Mouse (Mus musculus): Measurements from ENCODE around the gene Snx25.

Snx25 gene

DNA sequence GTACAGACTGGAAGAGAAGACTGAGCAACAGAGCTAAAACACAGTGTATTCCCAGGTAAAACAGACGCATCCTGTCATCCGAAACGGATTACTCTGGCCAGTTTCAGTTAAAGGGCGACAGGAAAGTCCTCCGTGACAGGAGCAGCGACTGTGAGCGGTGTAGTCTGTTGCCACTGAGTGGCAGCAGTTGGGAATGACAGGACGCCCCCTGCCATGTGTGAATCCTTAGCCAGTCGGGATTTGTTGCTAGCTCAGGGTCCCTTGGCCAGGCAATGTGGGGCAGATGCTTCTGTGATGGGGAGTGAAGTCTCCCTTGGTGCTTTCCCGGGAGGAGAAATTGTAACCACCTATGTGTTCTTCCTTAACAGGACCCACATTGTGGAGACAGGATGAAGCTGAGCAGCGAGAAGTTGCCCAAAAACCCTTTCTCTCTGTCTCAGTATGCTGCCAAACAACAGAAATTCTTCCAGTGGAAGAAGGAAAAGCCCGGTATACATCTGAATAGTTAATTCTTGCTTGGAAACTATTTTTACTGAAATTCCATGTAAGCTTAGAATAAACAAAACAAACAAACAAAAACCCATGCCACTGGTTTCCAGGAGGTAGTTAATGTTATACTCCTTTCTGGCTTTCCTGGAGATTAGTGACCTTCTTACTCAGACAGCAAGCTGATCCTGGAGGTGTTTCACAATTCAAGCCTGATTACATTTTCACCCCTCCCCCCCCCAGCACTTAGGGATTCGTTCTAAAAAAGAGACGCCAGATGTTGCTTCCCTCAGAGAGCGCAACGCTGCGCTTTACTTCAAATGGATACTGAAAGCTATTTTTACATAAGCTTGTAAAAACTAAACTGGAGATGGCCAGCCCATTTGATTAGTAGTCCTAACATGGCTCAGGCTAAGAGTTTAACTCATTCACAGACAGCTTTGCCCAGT is 140.9 kb downstream of the Snx25 start:
- DNase-seq (ENCODE audit: low spot score in 2 of 2): peak in 1 of 2 experiments; percentile 16

DNA sequence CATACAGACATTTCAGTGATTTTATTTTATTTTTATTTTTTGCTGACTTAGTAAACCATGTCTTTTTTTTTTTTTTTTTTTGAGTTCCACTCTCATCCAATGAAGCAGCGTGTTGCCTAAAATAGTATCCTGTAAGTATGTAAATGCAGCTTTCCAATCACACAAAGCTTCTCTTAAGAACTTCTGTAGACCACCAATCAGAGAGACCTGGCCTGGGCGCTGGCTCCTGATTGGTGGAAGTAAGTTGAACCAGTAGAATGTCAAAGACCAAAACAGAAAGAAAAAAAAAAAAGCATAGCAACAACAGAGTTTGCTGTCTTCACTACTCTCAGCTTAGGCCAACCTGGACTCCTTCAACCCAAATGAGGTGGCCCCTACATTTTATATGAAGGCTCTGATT is 141.7 kb downstream of the Snx25 start:
- no peak for DNase-seq (ENCODE audit: low spot score in 2 of 2)

DNA sequence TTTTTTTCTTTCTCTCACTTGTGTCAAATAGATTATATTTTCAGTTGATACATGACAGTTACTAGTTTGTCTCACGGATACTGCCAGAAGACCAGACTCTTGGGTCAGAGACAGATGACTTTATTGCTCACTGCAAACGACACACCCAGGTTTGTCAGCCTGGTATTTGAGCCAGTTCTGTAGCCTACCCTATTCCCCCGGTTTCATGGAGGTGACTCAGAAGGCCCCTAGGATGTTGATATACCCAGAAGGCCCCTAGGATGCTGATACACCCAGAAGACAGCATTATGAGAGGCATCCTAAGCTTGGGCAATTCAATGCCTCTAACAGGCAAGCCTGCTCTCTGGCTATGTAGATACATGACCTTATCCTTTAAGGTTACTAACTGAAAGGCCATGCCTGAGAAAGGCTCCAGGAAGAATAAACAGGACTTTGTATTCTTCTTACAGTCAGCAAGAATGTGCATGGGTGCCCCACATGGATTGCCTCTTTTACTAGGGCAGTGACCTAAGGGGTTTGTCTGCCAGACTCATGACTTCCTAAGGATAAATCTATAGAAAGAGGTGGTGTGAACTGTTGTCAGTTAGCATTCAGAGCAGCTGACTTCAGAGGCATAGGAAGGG is 144.8 kb downstream of the Snx25 start:
- DNase-seq (ENCODE audit: low spot score in 2 of 2): no peak

DNA sequence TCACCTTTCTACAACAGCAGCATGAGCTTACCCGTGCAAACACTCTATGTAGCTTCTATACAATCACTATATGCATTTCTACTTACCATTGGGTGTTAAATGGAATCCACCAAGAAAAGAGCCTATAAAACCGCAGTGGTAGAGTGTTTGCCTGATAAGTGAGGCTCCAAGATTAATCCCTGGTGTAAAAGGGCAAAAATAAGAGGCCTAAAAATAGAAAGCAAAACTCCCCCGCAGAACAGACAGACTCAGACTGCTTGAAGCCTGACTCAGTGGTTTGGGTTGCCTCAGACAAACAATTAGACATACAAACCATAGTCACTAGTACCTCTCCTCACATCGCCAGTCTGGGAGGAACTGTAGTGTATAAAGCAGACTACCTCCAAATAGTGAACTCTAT is 146.4 kb downstream of the Snx25 start, which contains the start of gene Ankrd37:
Gene Ankrd37 (minus strand): TSS at position 112 of the 400 bp plus-strand sequence.
- DNase-seq (ENCODE audit: low spot score in 2 of 2): no peak

DNA sequence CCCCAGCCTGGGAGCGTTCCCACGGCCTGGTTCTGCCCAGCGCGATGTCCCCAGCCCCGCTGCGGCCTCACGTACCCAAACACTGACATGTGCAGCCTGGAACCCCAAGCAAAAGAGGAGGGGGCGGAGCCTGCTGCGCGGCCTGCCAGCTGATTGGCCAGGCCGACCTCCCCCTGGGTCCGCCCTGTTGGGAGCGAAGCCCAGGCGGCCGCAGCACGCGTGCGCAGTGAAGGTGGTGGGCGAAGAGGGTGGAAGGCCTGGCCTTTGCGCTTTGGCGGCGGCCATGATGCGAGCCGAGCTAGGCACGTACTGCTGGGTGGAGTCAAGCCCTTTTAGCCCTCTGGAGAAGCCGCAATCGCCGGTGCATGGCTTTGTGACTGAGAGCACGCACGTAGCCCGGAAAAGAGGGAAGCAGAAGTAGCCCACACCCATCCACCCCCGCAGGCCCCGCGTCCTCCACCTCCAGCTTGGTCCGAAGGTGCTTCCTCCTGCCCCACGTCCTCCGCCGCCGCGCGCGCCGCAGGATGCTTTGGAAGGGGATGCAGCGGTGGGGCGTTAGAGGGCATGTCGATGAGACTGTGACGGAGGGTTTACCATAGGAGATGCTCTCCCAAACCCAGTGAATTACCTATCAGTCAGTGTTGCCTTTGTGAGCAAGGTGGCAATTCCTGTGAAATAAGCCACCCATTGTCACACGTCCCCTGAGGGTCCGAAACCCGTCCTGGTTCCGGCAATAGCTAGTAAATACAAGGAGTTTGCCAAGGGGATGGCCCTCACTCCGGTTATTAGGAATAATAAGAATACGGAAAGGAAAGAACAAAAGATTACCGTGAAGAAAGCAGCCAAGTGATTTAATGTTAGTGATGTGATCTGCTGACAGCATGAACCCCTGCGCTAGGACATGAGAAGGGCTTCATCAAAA is 151.9 kb downstream of the Snx25 start:
- peak; percentile 95 to 97 for DNase-seq (ENCODE audit: low spot score in 2 of 2)

DNA sequence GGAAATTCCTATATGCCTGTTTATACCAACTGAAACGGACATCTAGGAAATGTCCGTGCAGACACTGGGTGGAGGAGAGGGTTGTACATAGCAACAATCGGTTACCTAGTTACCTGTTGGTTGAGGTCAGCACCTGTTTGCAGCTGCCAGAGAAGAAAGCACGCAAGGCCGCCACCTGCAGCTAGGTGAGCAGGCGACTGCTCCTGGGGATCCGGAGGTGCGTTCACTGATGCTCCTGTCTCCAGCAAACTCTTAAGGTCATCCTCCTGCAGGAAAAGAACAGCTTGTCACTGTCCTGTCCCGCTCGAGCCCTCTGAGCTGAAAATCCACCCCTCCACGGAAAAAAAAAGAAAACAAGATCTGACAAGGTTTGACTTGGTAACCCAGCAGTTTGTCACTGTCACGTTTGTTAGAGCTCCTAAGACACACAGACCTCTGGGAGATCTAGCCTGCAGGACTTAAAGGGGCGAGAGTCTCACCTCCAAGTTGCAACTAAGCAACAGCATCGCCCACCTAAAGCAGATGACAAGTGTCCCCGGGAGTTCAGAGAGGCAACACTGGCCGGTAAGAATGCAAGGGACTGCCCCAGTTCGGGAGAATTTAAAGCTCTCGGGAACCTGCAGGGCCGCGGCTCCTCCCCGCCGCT is 152.7 kb downstream of the Snx25 start, which contains the start of gene Lrp2bp:
Gene Lrp2bp (plus strand): TSS at position 166 of the 646 bp plus-strand sequence.
- DNase-seq (ENCODE audit: low spot score in 2 of 2): no peak

DNA sequence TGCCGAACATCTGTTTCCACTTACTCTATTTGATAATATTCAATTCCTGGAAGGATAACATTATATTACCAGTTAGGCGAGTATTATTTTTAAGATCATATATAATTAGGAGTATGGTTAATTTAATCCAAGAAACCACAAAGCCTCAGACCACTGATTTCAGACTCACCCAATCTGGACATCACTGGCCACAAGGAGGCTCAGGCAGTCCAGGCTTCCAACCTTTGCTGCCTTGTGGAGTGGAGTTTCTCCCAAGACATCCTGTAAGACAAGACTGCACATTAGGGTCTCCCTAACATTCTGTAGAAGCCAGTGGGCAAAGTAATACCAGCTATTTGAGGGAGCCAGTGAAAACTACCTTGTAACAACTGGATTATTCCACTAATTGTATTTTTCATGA is 153.7 kb downstream of the Snx25 start:
- DNase-seq (ENCODE audit: low spot score in 2 of 2): no peak

DNA sequence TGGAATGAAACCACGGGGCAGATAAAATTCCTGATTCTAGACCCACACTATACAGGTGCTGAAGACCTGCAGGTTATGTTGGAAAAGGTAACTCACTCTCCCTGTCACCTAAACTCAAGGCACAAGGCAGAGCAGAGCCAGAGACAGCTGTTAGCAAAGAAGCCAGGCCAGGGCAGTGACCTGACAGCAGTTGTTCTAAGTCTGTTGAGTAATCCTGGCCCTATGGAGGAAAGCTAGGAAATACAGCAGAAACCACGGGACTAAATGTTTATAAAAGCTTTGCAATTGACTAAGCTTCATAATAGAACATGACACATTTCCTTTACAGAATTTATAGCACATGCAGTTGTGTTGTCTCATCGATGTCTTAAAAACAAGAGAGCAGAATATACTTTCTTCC is 156.4 kb downstream of the Snx25 start:
- DNase-seq (ENCODE audit: low spot score in 2 of 2): no peak

DNA sequence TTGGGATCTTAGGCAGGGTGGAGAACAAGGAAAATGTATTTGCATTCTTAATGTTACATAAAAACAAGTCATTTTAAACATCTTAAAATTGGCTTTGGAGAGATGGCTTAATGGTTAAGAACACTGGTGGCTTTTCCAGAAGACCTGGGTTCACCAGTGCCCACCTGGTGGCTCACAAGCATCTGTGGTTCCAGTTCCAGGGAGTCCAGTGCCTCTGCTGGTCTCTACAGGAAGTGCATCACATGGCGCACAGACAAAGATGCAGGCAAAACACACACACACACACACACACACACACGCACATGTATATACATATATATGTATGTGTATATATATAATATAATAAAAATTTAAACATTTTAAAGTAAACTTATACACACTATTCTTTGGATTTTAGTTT is 157.8 kb downstream of the Snx25 start:
- no peak for DNase-seq (ENCODE audit: low spot score in 2 of 2)

DNA sequence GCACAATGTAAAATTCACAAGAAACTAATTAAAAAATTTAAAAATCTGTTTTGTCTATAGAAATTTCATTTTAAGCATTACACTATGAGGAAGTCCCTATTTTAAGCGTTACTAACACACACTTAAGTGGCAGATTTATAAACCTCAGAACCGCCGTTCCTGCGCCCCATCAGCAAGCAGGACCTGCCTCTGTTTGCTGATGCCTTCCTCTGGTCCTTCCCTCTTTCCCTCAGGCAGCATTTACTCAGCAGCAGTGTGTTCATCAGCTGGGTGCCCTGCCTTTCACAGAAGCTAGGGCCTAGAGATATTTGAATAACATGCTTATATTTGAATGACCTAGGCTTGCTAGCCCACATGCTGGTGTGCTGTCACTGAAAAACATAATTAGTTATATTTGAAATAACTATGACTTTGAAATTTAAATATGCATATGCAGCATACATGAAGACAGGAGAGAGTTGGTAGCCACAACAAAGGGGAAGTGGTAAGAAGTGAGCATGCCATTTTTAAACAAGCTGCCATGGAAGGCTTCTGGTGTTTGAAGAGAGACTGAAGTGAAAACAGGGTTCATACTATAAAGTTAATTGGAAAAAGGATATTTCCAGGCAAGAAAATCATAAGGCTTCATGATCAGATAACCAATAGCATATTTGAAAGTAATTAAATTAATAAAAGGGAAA is 161.2 kb downstream of the Snx25 start:
- DNase-seq (ENCODE audit: low spot score in 2 of 2): no peak

DNA sequence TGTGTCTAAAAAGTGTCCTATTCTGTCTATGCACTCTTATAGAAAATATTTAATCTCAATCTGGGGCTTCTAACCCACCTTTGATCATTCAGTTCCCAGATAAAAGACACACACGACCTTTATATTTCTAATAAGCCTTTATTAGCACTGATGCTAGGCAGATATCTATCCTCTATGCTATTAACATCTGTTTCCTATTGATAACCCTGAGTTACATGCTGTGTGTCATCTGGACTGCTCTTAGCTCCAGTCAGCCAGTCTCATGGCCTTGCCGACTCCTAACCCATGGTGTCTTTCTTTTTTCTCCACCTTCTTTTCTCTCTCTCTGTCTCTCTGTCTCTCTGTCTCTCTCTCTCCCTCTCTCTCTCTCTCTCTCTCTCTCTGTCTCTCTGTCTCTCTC is 163.8 kb downstream of the Snx25 start:
- no peak for DNase-seq (ENCODE audit: low spot score in 2 of 2)

DNA sequence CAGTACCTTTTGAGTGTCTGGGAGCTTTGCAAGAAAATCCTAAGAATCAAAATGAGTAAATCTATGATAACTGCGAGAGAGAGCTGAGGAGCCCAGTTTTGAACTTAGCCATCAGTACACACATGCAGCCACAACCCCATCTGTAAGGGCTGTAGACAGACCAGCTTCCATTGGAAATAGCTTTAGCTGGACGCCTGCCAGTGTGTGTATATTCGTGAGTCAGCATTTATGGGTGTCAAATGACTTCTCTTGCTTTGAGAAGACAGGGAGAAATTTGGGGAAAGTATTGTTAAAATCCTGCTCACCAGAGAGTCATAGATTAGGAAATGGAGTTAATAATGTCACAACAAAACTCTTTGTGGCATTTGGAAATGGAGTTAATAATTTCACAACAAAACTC is 165.3 kb downstream of the Snx25 start:
- DNase-seq (ENCODE audit: low spot score in 2 of 2): no peak
